Mouse (Mus musculus) E14TG2a.4 (cell line): ENCODE results near the gene Med16.

Experiments used
- CTCF ChIP-seq: conservative IDR thresholded peaks from 2 replicates; pipeline ENCODE4 v1.5.1; 2014; ENCODE audit warnings: low read length
- NANOG ChIP-seq: IDR thresholded peaks from 2 replicates; pipeline ENCODE4 v1.6.1; 2014; ENCODE audit warnings: borderline replicate concordance, low read length, mixed read lengths
- POU5F1 ChIP-seq: IDR thresholded peaks from 2 replicates; pipeline ENCODE4 v1.6.1; 2014; ENCODE audit warnings: low read length, borderline replicate concordance

DNA sequence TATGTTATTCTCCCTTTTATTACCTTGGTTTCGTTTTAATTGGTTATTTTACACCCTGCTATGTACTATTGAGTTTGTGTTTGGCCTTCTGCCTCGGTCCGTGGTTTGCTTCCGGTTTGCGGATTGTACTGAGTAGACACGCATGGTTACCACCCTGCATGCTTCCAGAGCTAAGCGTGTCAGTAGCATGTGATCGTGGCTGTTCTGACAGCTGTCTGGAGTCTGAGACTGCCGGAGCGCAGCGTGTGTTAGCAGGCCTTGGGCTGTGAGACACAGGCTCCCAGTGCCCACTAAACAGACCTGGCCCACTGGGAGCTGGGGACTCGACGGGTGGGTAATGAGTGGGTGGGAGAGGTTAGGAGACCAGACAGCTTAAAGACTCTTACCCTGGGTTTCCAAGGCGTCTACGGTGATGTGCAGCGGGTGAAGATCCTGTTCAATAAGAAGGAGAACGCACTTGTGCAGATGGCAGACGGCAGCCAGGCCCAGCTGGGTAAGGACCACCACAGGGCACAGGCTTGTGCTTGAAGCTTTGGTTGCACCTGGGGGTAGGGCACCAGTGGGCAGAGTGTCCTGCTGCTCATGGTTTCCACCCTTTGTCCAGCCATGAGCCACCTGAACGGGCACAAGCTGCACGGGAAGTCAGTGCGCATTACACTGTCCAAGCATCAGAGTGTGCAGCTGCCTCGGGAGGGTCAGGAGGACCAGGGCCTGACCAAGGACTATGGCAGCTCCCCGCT lies 46.5 kb downstream of the Med16 start:
- TF ChIP-seq CTCF (no peak), POU5F1 (no peak), NANOG (no peak)
